Mouse (Mus musculus): ENCODE results near the gene Stfa3. TPM values are rescaled to one million over a fixed set of nuclear protein-coding genes. Genes with fewer than 3 reads are reported as not detected.

Gene Stfa3
- total and polyA plus RNA-seq, 3 experiments: not detected

- H3K4me1 ChIP-seq (ENCODE audit: control insufficient read depth in 1 of 2, insufficient read depth in 2 of 2): peaks cover 0 to 5% of the 10 kb centered on the region in 2 experiments; a peak in 2 of 4 replicates
- H3K4me2 ChIP-seq (ENCODE audit: insufficient read depth, low read depth, poor library complexity, severe bottlenecking): no peak overlapping the region
- DNase-seq (ENCODE audit: extremely low read depth): peak; percentile 35
- in situ Hi-C loops (cut with MboI; ENCODE audit: low pct_ligation_motif_present, low pct_unique_long_range_greater_than_20kb, low sequenced_read_pairs): no loop called here
- H3K79me2 ChIP-seq (replicated peaks; ENCODE audit: control insufficient read depth, extremely low read depth, insufficient read depth, poor library complexity, severe bottlenecking): no peaks in the 10 kb centered on the region
- H3K9me3 ChIP-seq (replicated peaks; ENCODE audit: low read length): peaks cover 4% of the 10 kb centered on the region
- no peaks in the 10 kb centered on the region for H3K27me3 ChIP-seq (replicated peaks)
- no peaks in the 10 kb centered on the region for H3K36me3 ChIP-seq (replicated peaks in 1 of 2; ENCODE audit: control insufficient read depth in 1 of 2, insufficient read depth in 1 of 2, low read length in 1 of 2)
- no peak overlapping the region for H3K4me3 ChIP-seq (replicated peaks in 1 of 3; ENCODE audit: low read depth in 2 of 3, low read length in 2 of 3, poor library complexity in 1 of 3)
- dilution Hi-C loops (cut with MboI; ENCODE audit: extremely low pct_ligation_motif_present, extremely low pct_unique_long_range_greater_than_20kb, low sequenced_read_pairs): no loop called here
- no peak overlapping the region for H3K27ac ChIP-seq (ENCODE audit: insufficient read depth, low read depth)
- H3K9ac ChIP-seq (ENCODE audit: insufficient read depth, low read depth): no peak overlapping the region
- no peak for TF ChIP-seq MXI1 (IDR thresholded peaks at IDR 0.05; ENCODE audit: low read depth, low read length)
- peak; percentile 25; the same call in 1 of the 2 replicates for TF ChIP-seq IRF4 (IDR thresholded peaks at IDR 0.05; ENCODE audit: low read depth, low read length)
- peak; percentile 99 for TF ChIP-seq SMC3 (IDR thresholded peaks at IDR 0.05; ENCODE audit: low read depth, low read length)
- TF ChIP-seq CTCF (conservative IDR thresholded peaks at IDR 0.05 in 1 of 2, IDR thresholded peaks at IDR 0.05 in 1 of 2; ENCODE audit: low read depth in 2 of 2, low read length in 2 of 2): peak; percentile 96 to 97
- 0 out of 2 replicates have a peak, but pooled peaks have one; percentile 4 for TF ChIP-seq EP300 (IDR thresholded peaks at IDR 0.05; ENCODE audit: low read length)
- TF ChIP-seq MEF2A (IDR thresholded peaks at IDR 0.05; ENCODE audit: borderline replicate concordance, low read depth, low read length): peak; percentile 5; the same call in 1 of the 2 replicates
- no peak for TF ChIP-seq JUN (IDR thresholded peaks at IDR 0.05; ENCODE audit: insufficient read depth, low read depth, low read length)
- no peak for TF ChIP-seq PAX5 (IDR thresholded peaks at IDR 0.05; ENCODE audit: low read length)
- no peak for TF ChIP-seq CHD1 (IDR thresholded peaks at IDR 0.05; ENCODE audit: low read depth, low read length)
- TF ChIP-seq CHD2 (IDR thresholded peaks at IDR 0.05; ENCODE audit: low read length): no peak
- TF ChIP-seq RAD21 (IDR thresholded peaks at IDR 0.05; ENCODE audit: low read depth, low read length): no peak; the same call in none of the 2 replicates
- TF ChIP-seq TBP (conservative IDR thresholded peaks at IDR 0.05; ENCODE audit: low read depth, low read length): no peak
- no peak for TF ChIP-seq TCF12 (IDR thresholded peaks at IDR 0.05; ENCODE audit: low read depth, low read length)
- TF ChIP-seq ZNF384 (IDR thresholded peaks at IDR 0.05; ENCODE audit: low read depth, low read length): peak; percentile 77
- no peak for TF ChIP-seq ZMIZ1 (IDR thresholded peaks at IDR 0.05; ENCODE audit: low read depth, low read length)
- peak; percentile 98 for TF ChIP-seq ZC3H11A (IDR thresholded peaks at IDR 0.05; ENCODE audit: low read depth, low read length)
- TF ChIP-seq ELF1 (IDR thresholded peaks at IDR 0.05; ENCODE audit: low read depth, low read length): no peak
- 0 out of 2 replicates have a peak, but pooled peaks have one; percentile 21 for TF ChIP-seq BHLHE40 (IDR thresholded peaks at IDR 0.05; ENCODE audit: low read depth, low read length)
- no peak for TF ChIP-seq POLR2AphosphoS2 (IDR thresholded peaks at IDR 0.05; ENCODE audit: low read depth, low read length)
- 0 out of 2 replicates have a peak, but pooled peaks have one; percentile 13 for TF ChIP-seq SIN3A (IDR thresholded peaks at IDR 0.05; ENCODE audit: low read length)
- TF ChIP-seq NELFE (IDR thresholded peaks at IDR 0.05; ENCODE audit: low read depth, low read length): no peak
- peak; percentile 48; the same call in 1 of the 2 replicates for TF ChIP-seq MYC (IDR thresholded peaks at IDR 0.05; ENCODE audit: low read depth, low read length)
- TF ChIP-seq E2F4 (IDR thresholded peaks at IDR 0.05; ENCODE audit: insufficient replicate concordance, low read depth, low read length): no peak
Observed at GRCm38 (mm10) chr16:36473217-36474216, 18.3 kb upstream of the Stfa3 start.
